ENCODE assay signal across 12 mouse cellular contexts in the genomic region with DNA sequence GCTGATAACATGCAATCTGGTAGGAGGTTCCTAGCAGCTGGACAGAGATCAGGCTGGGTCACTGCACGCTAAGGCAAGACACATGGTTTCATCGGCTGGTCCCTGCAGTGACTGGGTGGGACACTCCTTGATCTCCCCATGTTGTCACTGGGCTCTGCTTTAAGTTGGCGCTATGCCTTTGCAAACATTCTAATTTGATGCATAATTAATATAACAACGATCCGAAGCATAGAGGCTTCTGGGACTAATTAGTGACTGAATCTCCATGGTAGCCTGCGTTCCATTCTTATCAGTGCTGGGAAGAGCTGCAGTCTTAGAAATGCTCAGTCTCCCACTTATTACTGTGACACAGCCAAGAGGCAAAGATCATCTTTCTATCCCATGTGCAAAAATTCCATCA.
DNase-seq lines count a peak whose midpoint lies in the region; ATAC-seq and TF ChIP-seq lines count a peak whose summit lies in the region.
"Had no signal": no experiment of that assay in that cellular context is flagged by ENCODE, and none has a peak within 500 bp of the region (broad histone marks: within the 10 kb centered on the region; RNA-seq: fewer than 3 reads in every experiment).

No protein-coding gene starts in this region.

- no peaks in the 10 kb centered on the region for H3K36me3 ChIP-seq in lung, embryonic 15.5 days

- no peak overlapping the region for H3K4me2 ChIP-seq in lung, embryonic 15.5 days
- H3K4me2 ChIP-seq: liver, embryonic 11.5 days had no signal

- peak; percentile 96 for DNase-seq in heart, adult 11 months
- no peak for DNase-seq in heart, postnatal 25 days (ENCODE audit: low spot score)
- DNase-seq in lung, adult 2 months: no peak
- DNase-seq in heart, adult 9 months (ENCODE audit: low spot score in 2 of 2): peak; percentile 57 to 66
- DNase-seq in kidney, postnatal 14 days: peak; percentile 58
- no peak for DNase-seq in left cerebral cortex, postnatal 10 days (ENCODE audit: extremely low spot score in 1 of 2, low spot score in 2 of 2)
- DNase-seq in adipocyte (ENCODE audit: low spot score): no peak
- DNase-seq: adrenal gland, adult 2 months; B cell, adult 2 months; embryo, embryonic 11 days had no signal

- H3K27ac ChIP-seq in lung, embryonic 15.5 days: 0 out of 2 replicates have a peak overlapping the region, but pooled peaks have one; percentile 37

- no peaks in the 10 kb centered on the region for H3K27me3 ChIP-seq in lung, embryonic 15.5 days

- H3K4me3 ChIP-seq in lung, embryonic 15.5 days: no peak overlapping the region
- no peak overlapping the region for H3K4me3 ChIP-seq in lung, adult 2 months (replicated peaks; ENCODE audit: extremely low read depth, low read depth, low read length)

- 56% methylated on average over 6 of the region's 6 CpGs for WGBS in lung, embryonic 15.5 days
- 64% methylated on average over 6 of the region's 6 CpGs for WGBS in lung, adult 2 months

- no peak for TF ChIP-seq POLR2A in lung, adult 2 months (IDR thresholded peaks at IDR 0.05; ENCODE audit: borderline replicate concordance, extremely low read depth, low read depth, low read length)

- intact Hi-C loops in heart, postnatal 25 days (cut with DNase I): no loop called here
- intact Hi-C loops in left cerebral cortex, postnatal 10 days (cut with DNase I): no loop called here

- no peaks in the 10 kb centered on the region for H3K9me3 ChIP-seq in lung, embryonic 15.5 days

- H3K4me1 ChIP-seq in lung, embryonic 15.5 days: peaks cover 7% of the 10 kb centered on the region; the same call in 1 of the 2 replicates
- no peaks in the 10 kb centered on the region for H3K4me1 ChIP-seq in lung, adult 2 months (ENCODE audit: control insufficient read depth, insufficient read depth, low read length)

- ATAC-seq in lung, embryonic 15.5 days (ENCODE audit: borderline replicate concordance, extremely low read depth, low FRiP score, low TSS enrichment): peak; percentile 64; the same call in 1 of the 2 replicates

- no peak for TF ChIP-seq CTCF in lung, adult 2 months (IDR thresholded peaks at IDR 0.05; ENCODE audit: insufficient read depth, low read length)

- no peak overlapping the region for H3K9ac ChIP-seq in lung, embryonic 15.5 days

Comparison
In these comparisons a context has a peak if more than half of its experiments do, and no peak if none do; other contexts are left out.
1. DNase-seq: peak in heart, adult 11 months (single experiment), heart, adult 9 months (2 of 2) and kidney, postnatal 14 days (single experiment); none in heart, postnatal 25 days (single experiment), lung, adult 2 months (single experiment), left cerebral cortex, postnatal 10 days (0 of 2) and adipocyte (single experiment).